Mouse (Mus musculus): Measurements from ENCODE around the gene Uhrf1. TPM values are rescaled to one million over a fixed set of nuclear protein-coding genes. Genes with fewer than 3 reads are reported as not detected.

Gene Uhrf1
- polyA plus RNA-seq, 1 experiment from 2014 or later: 74.8 TPM

DNA sequence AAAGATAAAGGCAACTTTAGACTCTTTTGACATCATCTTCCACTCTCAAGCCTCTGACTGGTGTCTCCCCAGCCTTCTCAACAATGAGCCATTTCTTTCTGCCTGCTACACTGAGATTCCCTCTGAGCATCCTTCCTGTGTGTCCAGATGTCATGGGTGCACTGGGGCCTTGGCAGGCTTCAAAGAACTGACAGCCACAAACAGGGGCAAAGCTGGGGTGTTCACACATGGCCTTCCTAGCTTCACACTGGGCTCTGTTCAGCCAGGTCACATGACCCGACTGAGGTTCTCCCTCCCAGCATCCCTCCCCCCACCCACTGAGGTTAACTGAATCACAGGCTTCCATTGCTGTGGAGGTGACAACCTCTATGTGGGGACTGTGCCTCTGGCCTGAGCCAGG lies 6.9 kb upstream of the Uhrf1 start:
- H3K4me1 ChIP-seq (ENCODE audit: control insufficient read depth, insufficient read depth, low read length): peaks cover 7% of the 10 kb centered on the region; the same call in 1 of the 2 replicates
- no peak overlapping the region for H3K9ac ChIP-seq (ENCODE audit: low read depth, low read length)
- H3K27ac ChIP-seq (replicated peaks; ENCODE audit: low read depth, low read length): no peak overlapping the region
- no peak for DNase-seq (ENCODE audit: low spot score)
- H3K27me3 ChIP-seq (replicated peaks; ENCODE audit: control insufficient read depth, insufficient read depth, low read length): no peaks in the 10 kb centered on the region
- no peak for ATAC-seq (ENCODE audit: low read depth)
- H3K4me2 ChIP-seq (ENCODE audit: low read depth, low read length): no peak overlapping the region
- H3K4me3 ChIP-seq (ENCODE audit: low read depth, low read length): no peak overlapping the region
- no peaks in the 10 kb centered on the region for H3K9me3 ChIP-seq (ENCODE audit: control insufficient read depth, low read length)
- WGBS: 67% methylated on average over 1 of the region's 1 CpGs
- no peaks in the 10 kb centered on the region for H3K36me3 ChIP-seq (ENCODE audit: control insufficient read depth, insufficient read depth, low read length)

DNA sequence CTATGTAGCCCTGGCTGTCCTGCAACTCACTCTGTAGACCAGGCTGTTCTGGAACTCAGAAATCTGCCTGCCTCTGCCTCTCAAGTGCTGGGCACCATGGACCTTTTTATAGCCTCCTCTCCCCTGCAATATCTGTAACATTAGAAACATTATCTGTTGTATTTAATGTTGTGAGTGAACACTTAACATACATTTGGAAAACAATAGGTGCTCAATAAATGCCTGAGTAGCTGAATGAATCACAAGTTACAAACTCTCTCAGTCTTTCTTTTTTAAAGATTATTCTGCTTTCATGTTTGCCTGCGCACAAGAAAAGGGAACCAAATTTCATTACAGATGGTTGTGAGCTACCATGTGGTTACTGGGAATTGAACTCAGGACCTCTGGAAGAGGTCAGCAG lies 4.9 kb upstream of the Uhrf1 start:
- no peak overlapping the region for H3K9ac ChIP-seq (ENCODE audit: low read depth, low read length)
- H3K4me3 ChIP-seq (ENCODE audit: low read depth, low read length): no peak overlapping the region
- WGBS: 96% methylated on average over 1 of the region's 1 CpGs
- H3K9me3 ChIP-seq (ENCODE audit: control insufficient read depth, low read length): no peaks in the 10 kb centered on the region
- H3K27ac ChIP-seq (replicated peaks; ENCODE audit: low read depth, low read length): no peak overlapping the region
- no peak for ATAC-seq (ENCODE audit: low read depth)
- H3K27me3 ChIP-seq (replicated peaks; ENCODE audit: control insufficient read depth, insufficient read depth, low read length): no peaks in the 10 kb centered on the region
- no peaks in the 10 kb centered on the region for H3K36me3 ChIP-seq (ENCODE audit: control insufficient read depth, insufficient read depth, low read length)
- peaks cover 4% of the 10 kb centered on the region; the same call in 1 of the 2 replicates for H3K4me1 ChIP-seq (ENCODE audit: control insufficient read depth, insufficient read depth, low read length)
- no peak for DNase-seq (ENCODE audit: low spot score)
- H3K4me2 ChIP-seq (ENCODE audit: low read depth, low read length): no peak overlapping the region

DNA sequence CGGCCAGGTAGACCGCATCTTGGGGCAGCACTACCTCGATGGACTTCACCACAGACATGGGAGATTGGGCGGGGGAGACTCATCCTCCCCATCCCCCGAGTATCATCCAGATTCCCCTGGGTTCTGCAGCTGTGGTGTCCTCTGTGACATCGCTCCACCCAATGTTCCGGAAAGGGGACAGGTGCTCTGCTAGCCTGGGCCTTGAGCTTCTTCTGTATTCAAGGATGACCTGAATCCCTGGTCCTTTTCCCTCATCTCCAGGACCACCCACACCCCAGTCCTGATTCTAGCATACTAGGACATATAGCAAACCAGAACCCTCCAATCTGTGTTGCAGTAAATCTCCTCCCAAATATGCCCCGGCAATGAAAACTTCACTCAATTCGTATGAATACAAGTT lies 2.9 kb upstream of the Uhrf1 start, which contains the start of gene Arrdc5:
TSS of gene Arrdc5 (minus strand) at position 101 of the 400 bp plus-strand sequence.
- no peak within 1 kb of the TSS for H3K27ac ChIP-seq (replicated peaks; ENCODE audit: low read depth, low read length)
- ATAC-seq (ENCODE audit: low read depth): no peak
- no peaks in the 10 kb centered on the region for H3K27me3 ChIP-seq (replicated peaks; ENCODE audit: control insufficient read depth, insufficient read depth, low read length)
- WGBS: 93% methylated on average over 9 of the region's 9 CpGs
- H3K36me3 ChIP-seq (ENCODE audit: control insufficient read depth, insufficient read depth, low read length): no peaks in the 10 kb centered on the region
- no peak within 1 kb of the TSS for H3K4me3 ChIP-seq (ENCODE audit: low read depth, low read length)
- no peak for DNase-seq (ENCODE audit: low spot score)
- H3K9ac ChIP-seq (ENCODE audit: low read depth, low read length): no peak within 1 kb of the TSS
- H3K9me3 ChIP-seq (ENCODE audit: control insufficient read depth, low read length): no peaks in the 10 kb centered on the region
- H3K4me2 ChIP-seq (ENCODE audit: low read depth, low read length): no peak within 1 kb of the TSS
- H3K4me1 ChIP-seq (ENCODE audit: control insufficient read depth, insufficient read depth, low read length): peaks cover 9% of the 10 kb centered on the region

DNA sequence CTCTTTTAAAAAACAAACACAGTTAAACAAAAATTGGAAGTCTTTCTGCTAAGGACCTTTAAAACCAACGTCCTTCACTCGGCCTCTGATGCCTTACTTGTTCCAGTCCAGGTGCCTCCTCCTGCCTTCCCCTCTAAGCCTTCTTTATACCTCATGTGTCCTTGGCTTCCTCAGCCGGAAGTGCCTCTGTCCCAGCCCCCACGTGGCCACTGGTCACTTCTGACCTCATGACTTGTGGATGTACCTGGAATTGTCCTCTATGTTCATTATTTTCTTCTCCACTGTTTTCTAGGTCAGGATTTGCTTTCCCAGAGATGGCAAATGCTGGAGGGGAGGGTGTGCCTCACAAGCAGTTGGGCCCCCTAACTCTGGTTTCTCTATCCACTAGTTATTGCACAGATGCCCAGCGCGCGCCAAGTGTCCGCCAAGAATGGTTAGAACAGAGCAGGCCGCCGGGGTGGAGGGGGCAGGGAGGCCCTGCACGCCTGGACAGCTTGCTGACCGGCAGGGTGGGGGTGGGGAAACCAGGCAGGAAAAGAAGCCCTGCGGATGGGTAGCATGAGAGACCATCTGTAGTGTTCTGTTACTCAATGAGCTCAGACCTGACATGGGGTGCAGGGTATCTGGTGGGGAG lies 641 bp upstream of the Uhrf1 start:
- 29% methylated on average over 13 of the region's 13 CpGs for WGBS
- Histone ChIP-seq H3K27ac (replicated peaks; ENCODE audit: low read depth, low read length) (no peak overlapping the region; the same call in 1 of the 2 replicates), H3K4me1 (ENCODE audit: control insufficient read depth, insufficient read depth, low read length) (peaks cover 23% of the 10 kb centered on the region), H3K9ac (ENCODE audit: low read depth, low read length) (0 out of 2 replicates have a peak overlapping the region, but pooled peaks have one; percentile 84), H3K27me3 (replicated peaks; ENCODE audit: control insufficient read depth, insufficient read depth, low read length) (no peaks in the 10 kb centered on the region), H3K4me3 (ENCODE audit: low read depth, low read length) (no peak overlapping the region), H3K36me3 (ENCODE audit: control insufficient read depth, insufficient read depth, low read length) (peaks cover 19% of the 10 kb centered on the region; the same call in 1 of the 2 replicates), H3K9me3 (ENCODE audit: control insufficient read depth, low read length) (no peaks in the 10 kb centered on the region), H3K4me2 (ENCODE audit: low read depth, low read length) (peak overlapping the region; percentile 100)
- ATAC-seq (ENCODE audit: low read depth) (0 out of 2 replicates have a peak, but pooled peaks have one; percentile 3), DNase-seq (ENCODE audit: low spot score) (peak; percentile 36)

DNA sequence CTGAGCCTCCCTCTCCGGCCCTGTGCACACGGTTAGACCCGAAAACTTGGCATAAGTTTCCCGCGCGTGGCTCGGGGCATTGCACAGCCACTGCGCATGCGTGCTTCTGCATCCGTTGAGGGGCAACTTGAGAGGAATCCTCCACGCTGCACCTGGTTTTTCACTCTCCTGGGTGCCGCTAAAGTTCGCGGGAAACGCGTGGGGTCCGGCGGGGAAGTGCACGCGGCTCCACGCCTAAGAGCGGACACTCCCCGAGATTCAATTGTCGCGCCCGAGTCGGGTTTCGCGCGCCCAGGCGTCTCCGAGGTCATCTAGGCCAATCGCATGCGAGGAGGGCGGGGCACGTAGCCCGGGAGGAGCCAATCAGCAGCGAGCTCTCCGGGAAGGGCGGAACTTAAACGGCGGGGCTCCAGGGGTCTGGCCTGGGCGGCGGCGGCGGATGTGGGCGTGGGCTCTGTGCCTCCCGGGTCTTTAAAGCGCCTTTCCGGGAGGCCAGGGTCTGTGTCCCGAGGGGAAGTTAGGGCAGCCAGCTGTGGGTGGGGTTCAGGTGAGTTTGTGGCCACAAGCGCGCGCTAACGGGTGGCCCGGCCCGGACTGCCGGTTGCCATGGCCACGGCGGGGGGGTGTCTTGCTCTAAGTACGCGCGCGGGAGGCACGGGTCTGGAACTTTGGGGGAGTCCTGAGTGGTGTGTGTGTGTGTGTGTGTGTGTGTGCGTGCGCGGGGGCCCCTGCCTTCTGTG lies 896 bp downstream of the Uhrf1 start:
- Histone ChIP-seq H3K27me3 (replicated peaks; ENCODE audit: control insufficient read depth, insufficient read depth, low read length) (no peaks in the 10 kb centered on the region), H3K27ac (replicated peaks; ENCODE audit: low read depth, low read length) (peak overlapping the region; percentile 88), H3K9me3 (ENCODE audit: control insufficient read depth, low read length) (no peaks in the 10 kb centered on the region), H3K9ac (ENCODE audit: low read depth, low read length) (peak overlapping the region; percentile 84), H3K4me1 (ENCODE audit: control insufficient read depth, insufficient read depth, low read length) (peaks cover 23% of the 10 kb centered on the region), H3K4me3 (ENCODE audit: low read depth, low read length) (peak overlapping the region; percentile 76), H3K4me2 (ENCODE audit: low read depth, low read length) (peak overlapping the region; percentile 100), H3K36me3 (ENCODE audit: control insufficient read depth, insufficient read depth, low read length) (peaks cover 33% of the 10 kb centered on the region; the same call in 1 of the 2 replicates)
- 1% methylated on average over 65 of the region's 68 CpGs for WGBS
- peak; percentile 94 for ATAC-seq (ENCODE audit: low read depth)
- peak; percentile 98 for DNase-seq (ENCODE audit: low spot score)

DNA sequence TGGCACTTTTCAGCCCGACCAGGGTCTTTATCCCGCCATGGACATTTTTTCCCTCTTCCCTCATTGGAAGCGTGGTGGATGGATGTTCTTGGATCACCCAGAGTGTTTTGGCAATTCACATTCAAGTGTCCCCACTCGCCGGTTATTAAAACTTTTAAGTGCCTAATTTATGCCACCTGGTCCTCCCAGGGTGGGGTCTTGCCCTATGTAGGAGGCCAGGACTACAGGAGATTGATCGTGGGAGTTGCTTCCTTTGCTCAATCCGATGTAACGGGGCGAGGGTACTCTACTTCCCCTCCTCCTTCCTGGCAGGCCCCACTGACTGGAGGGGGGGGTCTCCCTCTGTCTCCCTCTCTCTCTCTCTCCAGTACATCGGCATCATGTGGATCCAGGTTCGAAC lies 1.6 kb downstream of the Uhrf1 start:
- WGBS: 6% methylated on average over 11 of the region's 11 CpGs
- ATAC-seq (ENCODE audit: low read depth) (no peak), DNase-seq (ENCODE audit: low spot score) (no peak)
- peak overlapping the region; percentile 100 for H3K4me2 ChIP-seq (ENCODE audit: low read depth, low read length)
- peak overlapping the region; percentile 76 for H3K4me3 ChIP-seq (ENCODE audit: low read depth, low read length)
- no peak overlapping the region for H3K27ac ChIP-seq (replicated peaks; ENCODE audit: low read depth, low read length)
- no peaks in the 10 kb centered on the region for H3K27me3 ChIP-seq (replicated peaks; ENCODE audit: control insufficient read depth, insufficient read depth, low read length)
- peak overlapping the region; percentile 77 for H3K9ac ChIP-seq (ENCODE audit: low read depth, low read length)
- H3K36me3 ChIP-seq (ENCODE audit: control insufficient read depth, insufficient read depth, low read length): peaks cover 40% of the 10 kb centered on the region
- H3K9me3 ChIP-seq (ENCODE audit: control insufficient read depth, low read length): no peaks in the 10 kb centered on the region
- H3K4me1 ChIP-seq (ENCODE audit: control insufficient read depth, insufficient read depth, low read length): peaks cover 23% of the 10 kb centered on the region

DNA sequence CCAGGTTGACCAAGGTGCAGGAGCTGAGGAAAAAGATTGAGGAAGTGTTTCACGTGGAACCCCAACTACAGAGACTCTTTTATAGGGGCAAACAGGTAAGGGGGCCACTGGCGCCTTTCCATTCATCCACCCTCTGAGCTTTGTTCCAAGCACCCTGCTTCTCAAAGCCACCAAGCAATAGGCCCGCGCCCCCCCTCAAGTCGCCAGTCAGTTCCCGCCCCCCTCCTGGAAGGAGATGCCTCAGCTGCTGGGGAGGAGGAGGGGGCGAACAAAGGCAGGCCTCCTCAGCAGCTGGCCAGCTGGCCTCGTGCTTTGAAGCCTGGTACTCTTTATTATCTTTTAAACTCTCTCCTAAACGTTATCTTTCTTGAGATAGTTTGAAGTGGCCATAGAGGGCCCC lies 2.0 kb downstream of the Uhrf1 start:
- 37% methylated on average over 8 of the region's 9 CpGs for WGBS
- H3K4me1 ChIP-seq (ENCODE audit: control insufficient read depth, insufficient read depth, low read length): peaks cover 23% of the 10 kb centered on the region
- peak overlapping the region; percentile 77 for H3K9ac ChIP-seq (ENCODE audit: low read depth, low read length)
- ATAC-seq (ENCODE audit: low read depth) (no peak), DNase-seq (ENCODE audit: low spot score) (no peak)
- H3K36me3 ChIP-seq (ENCODE audit: control insufficient read depth, insufficient read depth, low read length): peaks cover 43% of the 10 kb centered on the region
- H3K9me3 ChIP-seq (ENCODE audit: control insufficient read depth, low read length): no peaks in the 10 kb centered on the region
- peak overlapping the region; percentile 100 for H3K4me2 ChIP-seq (ENCODE audit: low read depth, low read length)
- peak overlapping the region; percentile 76 for H3K4me3 ChIP-seq (ENCODE audit: low read depth, low read length)
- no peak overlapping the region for H3K27ac ChIP-seq (replicated peaks; ENCODE audit: low read depth, low read length)
- H3K27me3 ChIP-seq (replicated peaks; ENCODE audit: control insufficient read depth, insufficient read depth, low read length): no peaks in the 10 kb centered on the region

DNA sequence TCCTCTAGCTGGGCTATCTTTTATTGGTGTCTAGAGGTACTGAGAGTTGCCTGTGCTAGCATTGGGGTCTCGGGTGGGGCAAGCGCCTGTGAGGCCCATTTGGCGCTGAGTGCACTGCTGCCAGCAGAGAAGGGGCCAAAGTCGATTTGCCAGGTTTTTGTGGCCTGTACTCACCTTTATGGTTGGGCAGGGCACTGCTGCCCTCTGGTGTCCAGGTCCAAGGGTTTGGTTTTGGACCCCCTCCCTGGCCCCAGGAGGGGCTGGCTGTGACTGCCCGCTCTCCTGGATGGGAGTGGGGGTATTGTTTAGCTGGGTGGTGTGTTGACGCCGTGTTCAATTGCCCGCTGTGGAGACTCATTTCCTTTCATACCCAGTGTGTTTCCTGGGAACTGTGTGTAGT lies 2.7 kb downstream of the Uhrf1 start:
- peak overlapping the region; percentile 49 for H3K9ac ChIP-seq (ENCODE audit: low read depth, low read length)
- no peaks in the 10 kb centered on the region for H3K27me3 ChIP-seq (replicated peaks; ENCODE audit: control insufficient read depth, insufficient read depth, low read length)
- peak overlapping the region; percentile 100 for H3K4me2 ChIP-seq (ENCODE audit: low read depth, low read length)
- H3K4me3 ChIP-seq (ENCODE audit: low read depth, low read length): peak overlapping the region; percentile 76
- no peak overlapping the region for H3K27ac ChIP-seq (replicated peaks; ENCODE audit: low read depth, low read length)
- WGBS: 56% methylated on average over 8 of the region's 8 CpGs
- DNase-seq (ENCODE audit: low spot score): no peak
- ATAC-seq (ENCODE audit: low read depth): no peak
- H3K36me3 ChIP-seq (ENCODE audit: control insufficient read depth, insufficient read depth, low read length): peaks cover 50% of the 10 kb centered on the region
- H3K4me1 ChIP-seq (ENCODE audit: control insufficient read depth, insufficient read depth, low read length): peaks cover 23% of the 10 kb centered on the region
- no peaks in the 10 kb centered on the region for H3K9me3 ChIP-seq (ENCODE audit: control insufficient read depth, low read length)

All from embryonic facial prominence, embryonic 14.5 days (tissue).